ENCODE assay signal across 22 mouse cellular contexts in the genomic region with DNA sequence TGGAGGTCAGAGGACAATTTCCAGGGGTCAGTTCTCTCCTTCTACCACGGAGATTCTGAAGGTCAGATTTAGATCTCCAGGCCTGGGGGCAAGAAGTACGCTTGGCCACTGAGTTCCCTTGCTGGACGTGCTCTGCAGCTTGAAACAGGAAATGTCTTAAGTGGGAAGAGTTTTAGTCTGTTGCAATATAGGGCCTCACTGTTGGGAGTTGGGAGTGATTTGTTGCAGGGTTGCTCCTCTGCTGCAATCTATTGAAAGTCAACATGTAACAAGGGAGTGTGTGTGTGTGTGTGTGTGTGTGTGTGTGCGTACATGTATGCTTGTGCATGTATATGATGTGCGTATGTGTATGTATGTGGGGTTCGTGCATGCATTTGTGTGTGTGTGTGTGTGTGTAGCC.
DNase-seq lines count a peak whose midpoint lies in the region; ATAC-seq and TF ChIP-seq lines count a peak whose summit lies in the region.
"Had no signal": no experiment of that assay in that cellular context is flagged by ENCODE, and none has a peak within 500 bp of the region (broad histone marks: within the 10 kb centered on the region; RNA-seq: fewer than 3 reads in every experiment).

No protein-coding gene starts in this region.

- TF ChIP-seq EP300 in lung, postnatal 0 days (IDR thresholded peaks at IDR 0.05), result no peak

- H3K4me3 ChIP-seq in lung, postnatal 0 days (ENCODE audit: low read depth, low read length), result no peak overlapping the region
- H3K4me3 ChIP-seq: embryonic facial prominence, embryonic 13.5 days; embryonic facial prominence, embryonic 15.5 days; erythroblast, embryonic 14.5 days; forebrain, embryonic 10.5 days; forebrain, embryonic 12.5 days had no signal

- no peaks in the 10 kb centered on the region for H3K9me3 ChIP-seq in lung, postnatal 0 days (ENCODE audit: low read length)
- H3K9me3 ChIP-seq: embryonic facial prominence, embryonic 13.5 days; embryonic facial prominence, embryonic 15.5 days; forebrain, embryonic 10.5 days; forebrain, embryonic 12.5 days had no signal

- DNase-seq in embryo, embryonic 11 days, result peak; percentile 5
- no peak for DNase-seq in embryo, embryonic 10.5 days (ENCODE audit: low spot score)
- DNase-seq in lung, postnatal 0 days (ENCODE audit: low spot score), result peak; percentile 27
- DNase-seq in lung, adult 18-20 months, result no peak
- no peak for DNase-seq in right cerebral cortex, postnatal 14 days
- DNase-seq: adrenal gland, adult 2 months; adrenal gland, postnatal 10 days; adrenal gland, postnatal 25 days; cerebellum, adult 11 months; cerebellum, adult 18-20 months; cerebellum, adult 8-10 months; cerebellum, adult 9-11 months; cerebellum, postnatal 14 days; cerebellum, postnatal 36 days had no signal

- H3K36me3 ChIP-seq in lung, postnatal 0 days (ENCODE audit: insufficient read depth, low read length), result no peaks in the 10 kb centered on the region
- H3K36me3 ChIP-seq: embryonic facial prominence, embryonic 13.5 days; embryonic facial prominence, embryonic 15.5 days; forebrain, embryonic 10.5 days; forebrain, embryonic 12.5 days had no signal

- no peak overlapping the region for H3K4me2 ChIP-seq in lung, postnatal 0 days (replicated peaks; ENCODE audit: low read depth, low read length)
- H3K4me2 ChIP-seq: embryonic facial prominence, embryonic 13.5 days; embryonic facial prominence, embryonic 15.5 days; forebrain, embryonic 12.5 days had no signal

- H3K27me3 ChIP-seq in lung, postnatal 0 days (replicated peaks; ENCODE audit: insufficient read depth, low read length), result no peaks in the 10 kb centered on the region
- H3K27me3 ChIP-seq: embryonic facial prominence, embryonic 13.5 days; embryonic facial prominence, embryonic 15.5 days; forebrain, embryonic 12.5 days had no signal

- no peak for ATAC-seq in lung, postnatal 0 days
- peak; percentile 74 for ATAC-seq in megakaryocyte progenitor cell, adult 5-6 weeks (replicated peaks; ENCODE audit: poor library complexity)
- ATAC-seq: forebrain, embryonic 14.5 days; forebrain, embryonic 16.5 days had no signal

- H3K27ac ChIP-seq in lung, postnatal 0 days (ENCODE audit: low read length), result no peak overlapping the region
- H3K27ac ChIP-seq: embryonic facial prominence, embryonic 13.5 days; embryonic facial prominence, embryonic 15.5 days; forebrain, embryonic 10.5 days; forebrain, embryonic 12.5 days had no signal

- no peaks in the 10 kb centered on the region for H3K4me1 ChIP-seq in lung, postnatal 0 days (ENCODE audit: insufficient read depth, low read depth, low read length)
- H3K4me1 ChIP-seq: embryonic facial prominence, embryonic 13.5 days; embryonic facial prominence, embryonic 15.5 days; forebrain, embryonic 12.5 days had no signal

- TF ChIP-seq CTCF in lung, postnatal 0 days (IDR thresholded peaks at IDR 0.05), result no peak

- 68% methylated on average over 6 of the region's 6 CpGs for WGBS in lung, postnatal 0 days

- H3K9ac ChIP-seq in lung, postnatal 0 days (replicated peaks; ENCODE audit: low read depth), result no peak overlapping the region
- H3K9ac ChIP-seq: embryonic facial prominence, embryonic 13.5 days; embryonic facial prominence, embryonic 15.5 days; forebrain, embryonic 12.5 days had no signal

Comparison
In these comparisons a context has a peak if more than half of its experiments do, and no peak if none do; other contexts are left out.
1. DNase-seq: peak in embryo, embryonic 11 days (single experiment) and lung, postnatal 0 days (single experiment); none in embryo, embryonic 10.5 days (single experiment), lung, adult 18-20 months (0 of 2) and right cerebral cortex, postnatal 14 days (single experiment).